Mouse (Mus musculus): ENCODE results near the gene Kiz.

The Kiz gene

DNA sequence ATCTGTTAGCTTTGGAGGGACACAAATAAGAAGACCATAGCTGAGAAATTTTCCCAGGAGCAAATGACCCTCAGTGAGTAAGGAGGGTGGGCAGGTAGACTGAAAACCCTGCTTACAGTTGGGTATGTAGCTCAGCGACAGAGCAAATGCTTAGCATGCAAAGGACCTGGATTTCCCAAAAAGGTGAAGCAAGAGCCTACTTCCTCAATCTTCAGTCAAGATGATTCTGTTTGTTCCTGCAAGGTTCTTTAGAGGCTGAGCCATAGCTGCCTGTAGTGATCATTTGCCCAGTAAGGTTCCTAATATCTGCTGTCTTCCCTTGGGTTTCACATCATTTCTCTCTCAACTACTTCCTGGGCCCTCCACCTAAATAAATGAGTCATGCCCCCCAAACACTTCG is 7.8 kb upstream of the Kiz start:
- in situ Hi-C loops (cut with MboI; ENCODE audit: low pct_unique_long_range_greater_than_20kb in 1 of 2, low sequenced_read_pairs in 2 of 2, unreplicated experiment in 1 of 2): no loop called here

DNA sequence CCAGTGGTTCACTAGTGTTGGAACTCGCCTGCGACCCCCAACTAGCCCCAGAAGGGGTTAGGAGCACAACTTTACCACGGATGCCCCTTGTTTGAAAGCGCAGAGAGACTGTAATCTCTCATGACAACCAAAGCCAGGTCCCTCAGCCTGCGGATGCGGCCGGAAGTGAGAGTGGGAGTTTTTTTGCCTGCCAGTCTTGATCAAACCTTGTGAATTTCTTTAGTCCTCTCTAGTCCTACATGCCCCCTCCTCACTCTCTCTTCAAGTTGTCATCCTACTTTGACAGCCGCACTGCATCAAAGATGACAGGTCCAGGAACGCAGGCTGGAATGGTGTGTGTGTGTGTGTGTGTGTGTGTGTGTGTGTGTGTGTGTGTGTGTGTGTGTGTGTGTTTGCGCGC is 456 bp downstream of the Kiz start:
- in situ Hi-C loops (cut with MboI; ENCODE audit: low pct_unique_long_range_greater_than_20kb in 1 of 2, low sequenced_read_pairs in 2 of 2, unreplicated experiment in 1 of 2): no loop called here

DNA sequence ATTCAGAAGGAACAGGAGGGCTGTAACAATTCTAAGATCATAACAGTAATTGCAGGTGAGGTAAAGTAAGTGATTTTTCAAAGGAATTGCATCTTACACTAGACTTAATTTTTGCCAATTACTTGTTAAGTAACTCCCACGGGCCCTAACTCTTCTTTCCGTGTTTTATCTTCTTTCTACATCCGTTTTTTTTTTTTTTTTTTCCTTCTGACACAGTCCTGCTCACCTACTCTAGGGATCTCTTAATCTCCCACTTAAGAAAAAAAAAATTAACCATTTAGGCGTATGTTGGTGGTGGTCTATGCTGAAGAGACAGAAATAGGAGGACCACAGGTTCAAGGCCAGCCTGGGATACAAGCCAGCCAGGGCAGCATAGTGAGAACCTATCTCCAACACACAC is 1.2 kb downstream of the Kiz start:
- in situ Hi-C loops (cut with MboI; ENCODE audit: low pct_unique_long_range_greater_than_20kb in 1 of 2, low sequenced_read_pairs in 2 of 2, unreplicated experiment in 1 of 2): no loop called here

DNA sequence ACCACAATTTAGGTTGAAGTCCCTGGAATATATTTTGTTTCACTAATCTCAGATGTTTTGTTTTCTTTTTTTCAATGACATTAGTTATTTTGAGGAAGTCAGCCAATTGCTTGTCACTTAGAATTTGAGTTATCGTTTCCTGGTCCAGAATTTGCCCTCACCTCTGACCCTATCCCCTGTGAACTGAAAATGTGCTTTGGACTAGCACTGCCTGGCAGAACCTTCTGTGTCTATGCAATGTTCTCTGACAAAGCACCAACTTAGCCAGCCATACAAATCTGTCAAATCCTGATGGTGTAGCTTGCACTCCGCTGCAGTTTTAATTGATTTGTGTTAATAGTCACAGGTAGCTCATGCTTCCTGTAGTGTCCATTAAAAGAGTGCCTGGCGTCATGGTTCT is 10.1 kb downstream of the Kiz start:
- in situ Hi-C loops (cut with MboI; ENCODE audit: low pct_unique_long_range_greater_than_20kb in 1 of 2, low sequenced_read_pairs in 2 of 2, unreplicated experiment in 1 of 2): no loop called here

DNA sequence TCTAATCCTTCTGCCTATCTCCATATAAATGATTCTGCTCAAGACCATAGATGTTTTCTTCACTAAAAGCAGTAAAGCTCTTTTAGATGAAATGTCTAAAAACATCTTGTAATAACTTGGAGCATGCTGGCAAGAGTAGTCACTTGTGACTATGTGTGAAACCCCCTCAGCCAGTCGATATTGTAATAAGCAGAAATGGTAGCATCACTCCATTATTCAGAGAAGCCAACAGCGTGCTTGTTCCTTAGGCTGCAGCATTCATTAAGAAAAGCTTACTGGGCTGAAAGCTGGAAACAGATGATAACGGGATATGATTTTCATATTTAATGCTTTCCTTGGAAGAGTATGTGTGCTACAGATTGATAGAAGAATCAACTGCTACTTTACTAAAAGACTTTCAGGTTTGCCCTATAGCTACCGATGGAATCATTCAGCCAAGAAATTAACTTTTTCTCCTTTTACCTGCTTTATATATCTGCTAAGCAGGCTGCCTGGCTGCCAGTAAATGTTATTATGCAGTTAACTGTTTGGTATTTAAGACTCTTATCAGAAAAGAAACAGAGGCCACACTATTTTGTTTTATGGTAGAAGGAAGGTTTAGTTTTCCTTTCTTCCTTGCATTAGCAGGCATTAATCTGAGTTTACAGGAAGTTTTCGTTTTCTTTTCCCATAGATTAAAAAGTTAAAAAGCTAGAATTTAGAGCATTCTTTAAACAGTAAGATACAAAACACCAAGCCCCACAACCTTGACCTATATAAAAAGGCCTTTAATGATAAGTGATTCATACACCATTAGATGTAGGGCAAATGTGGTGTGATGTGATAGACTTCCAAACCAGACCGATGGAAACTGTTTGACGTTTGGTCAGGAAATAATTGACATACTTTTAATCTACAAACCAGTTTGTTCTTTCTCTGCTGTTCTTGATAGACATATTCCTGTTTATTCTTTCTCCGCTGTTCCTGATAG is 15.9 kb downstream of the Kiz start:
- in situ Hi-C loops (cut with MboI; ENCODE audit: low pct_unique_long_range_greater_than_20kb in 1 of 2, low sequenced_read_pairs in 2 of 2, unreplicated experiment in 1 of 2): no loop called here

DNA sequence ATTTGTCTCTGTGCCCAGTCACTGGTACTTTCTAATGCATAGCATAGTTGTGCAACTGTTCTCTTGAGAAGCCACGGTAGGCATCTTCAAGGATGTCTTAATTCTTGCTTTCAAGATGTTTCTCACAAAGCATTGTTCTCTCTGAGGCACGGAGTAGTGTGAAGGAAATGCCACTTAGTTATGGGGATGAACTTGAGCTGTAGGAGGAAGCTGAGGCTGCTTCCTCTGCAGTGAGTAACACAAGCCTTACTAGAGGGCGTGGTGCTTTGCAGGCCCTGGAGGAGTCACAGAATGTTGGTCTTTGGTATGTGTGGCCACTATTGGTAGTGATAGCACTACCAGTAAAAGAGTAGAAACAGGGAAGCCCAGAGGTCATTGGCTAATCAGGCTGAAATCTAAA is 17.0 kb downstream of the Kiz start:
- in situ Hi-C loops (cut with MboI; ENCODE audit: low pct_unique_long_range_greater_than_20kb in 1 of 2, low sequenced_read_pairs in 2 of 2, unreplicated experiment in 1 of 2): no loop called here

DNA sequence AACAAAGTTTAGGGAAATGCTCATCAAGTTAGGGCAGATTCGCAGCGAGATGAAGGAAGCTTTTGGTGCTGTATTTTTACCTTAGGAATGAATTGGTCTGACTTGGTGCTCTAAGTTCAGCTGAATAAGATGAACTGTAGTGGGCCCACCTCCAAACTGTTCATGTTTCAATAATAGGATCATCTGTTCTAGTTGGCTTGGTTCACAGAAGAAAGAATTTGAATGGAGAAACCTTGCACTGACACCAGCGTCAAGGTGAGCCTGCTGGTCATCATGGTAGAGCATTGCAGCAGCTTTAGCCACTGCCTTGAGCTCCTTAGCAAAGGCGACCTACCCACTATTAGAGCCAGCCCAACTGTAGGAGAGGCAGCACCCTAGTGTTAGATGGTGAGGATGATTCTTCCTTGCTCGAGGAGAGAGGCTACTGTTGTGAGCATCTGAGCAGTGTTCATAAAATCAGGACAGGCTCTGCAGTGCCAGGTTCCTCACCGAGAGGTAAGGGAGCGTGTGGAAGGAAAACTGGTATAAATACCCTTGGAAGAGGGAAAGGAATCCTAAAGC is 18.3 kb downstream of the Kiz start:
- in situ Hi-C loops (cut with MboI; ENCODE audit: low pct_unique_long_range_greater_than_20kb in 1 of 2, low sequenced_read_pairs in 2 of 2, unreplicated experiment in 1 of 2): no loop called here

DNA sequence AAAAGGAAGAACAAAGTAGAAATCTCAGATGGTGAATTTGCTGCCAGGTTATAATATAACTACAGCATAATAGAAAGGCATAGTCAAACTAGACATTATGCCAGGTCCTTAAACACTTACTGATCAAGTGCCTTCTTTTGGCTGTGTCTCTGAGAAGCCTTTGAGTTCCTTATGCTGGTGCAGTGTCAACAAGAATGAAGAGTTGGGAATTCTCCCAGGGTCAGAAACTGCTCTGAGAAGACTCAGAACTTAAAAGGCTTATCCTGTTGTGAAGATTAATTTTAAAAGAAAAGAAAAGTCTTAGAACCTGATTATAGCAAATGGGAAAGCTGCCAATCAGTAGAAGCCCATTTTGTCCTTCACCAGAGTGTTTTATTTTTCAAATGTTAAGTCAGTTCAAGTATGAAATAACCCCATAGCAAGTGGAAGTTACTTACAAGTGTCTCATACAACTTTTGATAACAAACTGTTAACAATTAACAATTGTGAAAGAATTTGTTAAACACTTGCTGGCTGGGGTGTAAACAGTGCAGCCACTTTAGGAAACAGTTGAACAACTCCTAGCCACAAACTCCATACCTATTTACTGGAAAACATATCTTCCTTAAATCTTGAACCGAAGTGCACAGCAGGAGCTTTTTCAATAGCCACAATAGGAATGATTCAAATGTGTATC is 21.9 kb downstream of the Kiz start:
- in situ Hi-C loops (cut with MboI; ENCODE audit: low pct_unique_long_range_greater_than_20kb in 1 of 2, low sequenced_read_pairs in 2 of 2, unreplicated experiment in 1 of 2): no loop called here

DNA sequence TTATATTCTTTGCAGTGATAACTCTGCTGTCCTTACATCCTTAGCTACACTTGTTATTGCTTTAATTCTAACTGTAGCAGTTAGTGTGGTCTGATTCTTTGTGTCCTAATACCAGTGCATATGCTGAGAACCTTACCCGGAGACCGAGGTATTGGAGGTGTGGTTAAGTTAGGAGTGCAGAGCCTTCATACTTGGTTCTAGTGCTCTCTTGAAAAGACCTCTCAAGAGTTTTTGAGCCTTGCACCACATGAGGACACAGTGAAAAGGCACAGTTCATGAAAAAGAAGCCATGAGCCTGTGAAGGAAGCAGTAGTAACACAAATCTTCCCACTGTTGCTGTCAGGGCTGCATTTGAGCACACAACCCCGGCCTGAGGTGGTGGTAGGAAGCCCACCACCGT is 26.0 kb downstream of the Kiz start:
- in situ Hi-C loops (cut with MboI; ENCODE audit: low pct_unique_long_range_greater_than_20kb in 1 of 2, low sequenced_read_pairs in 2 of 2, unreplicated experiment in 1 of 2): no loop called here

DNA sequence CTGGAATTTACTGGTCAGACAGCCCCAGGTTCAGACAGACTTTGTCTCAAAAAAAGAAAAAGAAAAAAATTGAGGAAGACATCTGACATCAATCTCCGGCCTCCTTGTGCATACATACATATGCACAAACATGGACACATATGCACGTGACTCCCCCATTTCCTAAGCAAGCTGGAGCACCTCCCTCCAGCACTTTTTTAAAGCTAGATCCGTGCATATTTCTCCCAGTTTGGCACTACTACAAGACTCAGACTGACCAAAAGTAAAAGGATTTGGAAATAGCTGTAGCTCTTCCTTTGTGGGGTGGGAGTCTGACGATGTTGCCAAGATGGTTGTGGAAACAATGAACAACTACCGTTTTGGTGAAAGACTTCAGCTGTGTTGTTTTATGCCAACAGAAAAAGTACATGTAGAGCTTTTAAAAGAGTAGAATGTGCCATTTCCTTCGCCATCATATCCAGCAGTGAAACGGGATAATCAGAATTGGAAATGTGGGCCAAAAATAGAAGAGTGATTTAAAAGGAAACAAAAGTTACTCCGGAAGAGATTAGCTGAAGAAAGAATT is 28.7 kb downstream of the Kiz start:
- in situ Hi-C loops (cut with MboI; ENCODE audit: low pct_unique_long_range_greater_than_20kb in 1 of 2, low sequenced_read_pairs in 2 of 2, unreplicated experiment in 1 of 2): no loop called here

DNA sequence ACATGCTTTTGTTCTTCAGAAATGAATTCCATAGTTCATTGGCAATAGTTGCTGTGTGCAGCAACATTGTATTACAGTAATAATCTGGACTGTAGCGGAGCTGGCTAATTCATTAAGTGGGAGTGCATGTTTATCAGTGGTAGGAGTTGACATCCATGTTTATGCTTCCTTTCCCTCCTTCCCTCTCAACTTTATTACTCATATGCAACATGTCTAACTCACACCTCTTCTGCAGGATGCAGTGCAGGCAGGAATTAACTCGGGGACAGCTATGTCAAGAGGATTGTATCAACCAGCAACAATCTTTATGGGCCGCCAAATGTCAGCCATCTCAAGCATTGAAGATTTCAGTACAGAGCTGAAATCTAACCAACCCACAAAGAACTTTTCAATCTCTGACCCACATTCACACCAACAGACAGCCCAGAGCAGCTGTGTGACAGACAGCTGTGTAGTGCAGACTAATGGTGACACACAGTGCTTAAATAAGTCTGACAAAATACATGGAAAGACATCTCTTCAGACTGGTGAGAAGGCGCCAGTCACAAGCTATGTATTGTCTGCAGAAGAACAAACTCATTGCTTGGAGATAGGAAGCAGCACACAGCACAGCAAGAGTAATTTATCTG is 33.2 kb downstream of the Kiz start:
- in situ Hi-C loops (cut with MboI; ENCODE audit: low pct_unique_long_range_greater_than_20kb in 1 of 2, low sequenced_read_pairs in 2 of 2, unreplicated experiment in 1 of 2): no loop called here

DNA sequence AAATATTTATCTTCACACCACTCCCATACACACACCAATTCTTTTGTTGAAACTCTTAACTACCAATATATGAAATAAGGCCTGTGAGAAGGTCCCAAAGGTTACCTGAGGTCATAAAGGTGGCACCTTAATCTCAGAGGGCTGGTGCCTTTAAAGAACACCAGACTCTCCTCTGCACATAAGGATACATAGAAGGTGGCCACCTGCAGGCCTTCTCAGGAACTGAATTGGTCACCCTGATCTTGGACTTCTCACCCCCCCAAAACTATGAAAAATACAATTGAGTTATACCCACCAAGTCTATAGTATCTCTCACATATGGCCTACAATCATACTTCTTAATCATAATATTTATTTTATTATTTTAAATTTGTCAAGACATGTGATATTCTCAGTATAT is 43.3 kb downstream of the Kiz start:
- in situ Hi-C loops (cut with MboI; ENCODE audit: low pct_unique_long_range_greater_than_20kb in 1 of 2, low sequenced_read_pairs in 2 of 2, unreplicated experiment in 1 of 2): no loop called here

DNA sequence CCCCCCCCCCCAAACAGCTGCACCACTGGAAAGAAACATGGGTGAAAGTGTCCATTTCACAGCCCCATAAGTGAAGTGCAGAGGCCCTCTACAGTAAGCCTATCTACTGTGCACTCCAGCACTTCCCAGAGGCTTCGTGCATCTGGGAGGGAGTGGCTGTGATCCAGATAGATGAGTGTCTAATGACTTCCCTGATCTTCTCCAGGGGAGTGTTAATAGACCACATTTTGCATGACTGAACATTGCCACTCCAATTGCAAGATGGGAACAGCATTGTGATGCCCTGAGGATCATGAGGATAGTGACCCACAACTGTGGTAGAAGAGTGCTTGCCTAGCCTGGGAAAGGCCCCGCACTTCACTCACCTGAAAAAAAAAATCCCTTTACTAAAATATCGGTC is 60.4 kb downstream of the Kiz start:
- in situ Hi-C loops (cut with MboI; ENCODE audit: low pct_unique_long_range_greater_than_20kb in 1 of 2, low sequenced_read_pairs in 2 of 2, unreplicated experiment in 1 of 2): no loop called here

DNA sequence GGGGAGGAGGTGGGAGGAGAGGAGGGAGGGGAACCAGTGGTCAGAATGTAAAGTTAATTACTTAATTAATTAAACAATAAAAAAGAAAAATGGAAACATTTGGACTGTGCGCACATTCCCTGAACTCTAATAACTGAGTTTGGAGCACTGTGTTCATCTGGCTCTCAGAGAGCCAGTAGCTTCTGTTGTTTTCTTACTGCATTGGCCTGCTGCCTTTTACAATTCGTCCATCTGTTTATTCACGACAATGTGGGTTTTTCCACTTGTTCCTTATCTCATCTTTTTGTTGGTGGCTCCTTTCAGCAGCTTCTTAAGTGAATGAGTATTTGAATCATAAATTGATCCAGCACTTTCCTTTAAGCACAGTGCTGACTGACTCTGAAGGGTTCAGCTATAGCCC is 62.1 kb downstream of the Kiz start:
- in situ Hi-C loops (cut with MboI; ENCODE audit: low pct_unique_long_range_greater_than_20kb in 1 of 2, low sequenced_read_pairs in 2 of 2, unreplicated experiment in 1 of 2): no loop called here

DNA sequence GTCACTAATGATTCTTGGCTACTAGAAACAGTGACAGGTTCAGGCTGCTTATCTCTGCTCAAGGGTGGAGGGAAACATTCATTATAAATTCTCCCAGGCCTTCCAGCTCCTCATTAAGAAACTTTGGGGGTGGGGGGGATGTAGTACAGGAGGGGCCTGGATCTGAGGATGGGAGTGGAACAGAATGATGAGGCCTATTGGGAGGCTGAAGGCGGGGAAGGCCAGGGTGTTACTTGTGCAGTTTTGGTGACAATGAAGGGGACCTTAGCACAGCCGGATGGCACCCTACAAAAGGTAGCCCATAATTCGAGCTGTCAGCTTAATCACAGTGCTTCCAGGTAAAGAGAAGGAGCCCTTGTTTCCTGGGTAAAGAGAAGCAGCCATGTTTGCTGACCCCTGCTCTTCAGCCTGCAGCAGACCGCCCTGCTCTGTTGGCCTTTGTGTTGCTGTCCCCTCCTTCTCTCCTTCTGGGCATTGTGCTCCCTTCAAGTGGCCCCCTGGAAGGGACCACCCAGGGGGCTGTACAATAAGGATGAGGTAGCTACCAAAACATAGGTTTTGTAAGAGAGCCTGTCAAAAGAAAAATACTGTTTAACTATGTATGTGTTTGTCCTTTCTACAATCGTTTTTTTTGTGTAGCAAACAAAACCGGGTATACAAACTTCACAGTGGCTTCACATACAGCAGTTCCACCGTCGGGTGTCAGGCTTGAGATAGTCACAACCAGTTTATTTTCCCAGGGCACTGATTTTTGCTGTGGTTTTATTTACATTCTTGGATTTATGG is 64.9 kb downstream of the Kiz start:
- in situ Hi-C loops (cut with MboI; ENCODE audit: low pct_unique_long_range_greater_than_20kb in 1 of 2, low sequenced_read_pairs in 2 of 2, unreplicated experiment in 1 of 2): no loop called here

DNA sequence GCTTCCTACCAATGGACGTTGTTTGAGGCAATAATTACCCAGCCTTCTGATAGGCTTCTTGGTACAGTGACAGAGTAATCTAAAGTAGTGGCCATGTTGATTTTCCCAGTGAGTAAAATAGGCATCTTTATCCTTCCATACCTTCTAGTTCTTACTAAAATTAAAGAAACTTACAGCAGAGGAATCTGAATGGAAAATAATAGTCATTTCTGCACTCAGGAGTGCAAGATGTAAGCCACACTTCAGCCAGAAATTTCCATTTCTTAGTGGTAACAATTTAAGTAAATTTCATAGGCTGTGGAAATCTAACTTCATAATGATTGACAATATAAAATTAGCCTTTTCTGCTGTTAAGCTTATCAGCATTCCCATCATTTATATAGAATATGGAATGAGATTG is 69.6 kb downstream of the Kiz start:
- in situ Hi-C loops (cut with MboI; ENCODE audit: low pct_unique_long_range_greater_than_20kb in 1 of 2, low sequenced_read_pairs in 2 of 2, unreplicated experiment in 1 of 2): no loop called here

DNA sequence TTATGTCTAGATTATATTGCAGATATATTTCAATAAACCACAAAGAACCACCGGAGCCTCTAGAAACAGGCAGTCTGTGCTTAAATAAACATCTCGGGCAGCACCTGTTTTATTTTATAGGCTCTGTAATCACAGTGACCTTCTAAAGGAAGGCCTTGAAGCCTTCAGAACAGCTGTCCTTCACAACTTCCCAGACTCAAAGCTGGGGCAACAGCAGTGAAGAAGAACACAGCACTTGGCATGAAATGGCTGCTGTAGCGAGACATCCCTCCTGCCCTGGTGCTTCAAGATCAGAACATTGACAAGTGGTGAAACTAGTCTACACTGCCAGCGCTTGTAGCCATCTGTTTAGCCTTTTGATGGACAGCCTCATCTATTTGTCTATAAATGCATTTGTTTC is 70.2 kb downstream of the Kiz start:
- in situ Hi-C loops (cut with MboI; ENCODE audit: low pct_unique_long_range_greater_than_20kb in 1 of 2, low sequenced_read_pairs in 2 of 2, unreplicated experiment in 1 of 2): no loop called here

DNA sequence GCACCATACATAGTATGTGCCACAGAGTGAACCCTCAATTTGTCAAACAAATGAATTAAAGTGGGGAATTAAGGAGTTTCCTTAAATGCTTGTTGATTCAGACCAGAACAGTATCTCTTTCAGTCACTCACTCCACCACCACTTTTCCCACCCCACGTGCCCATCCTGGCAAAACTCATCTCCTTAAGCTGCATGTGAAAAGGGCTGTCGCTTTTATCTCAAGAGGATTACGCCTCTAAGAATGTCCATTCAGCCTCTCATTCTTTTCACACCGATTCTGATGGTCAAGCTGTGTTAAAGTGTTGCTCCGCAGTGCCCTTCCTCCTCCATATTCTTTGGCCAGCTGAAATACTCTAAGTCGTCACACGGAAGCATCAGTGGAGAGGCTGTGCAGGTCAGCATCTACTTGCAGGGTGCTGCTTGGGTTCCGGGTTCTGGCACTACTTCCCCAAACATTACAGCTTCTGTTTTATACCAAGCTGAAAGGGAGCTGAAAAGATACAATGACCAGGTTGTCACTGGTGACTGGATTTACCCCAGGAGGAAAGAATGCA is 92.6 kb downstream of the Kiz start:
- in situ Hi-C loops (cut with MboI; ENCODE audit: low pct_unique_long_range_greater_than_20kb in 1 of 2, low sequenced_read_pairs in 2 of 2, unreplicated experiment in 1 of 2): no loop called here
